Mouse (Mus musculus): ENCODE measurements around the gene Rtn4ip1.

GRCm38 (mm10) chr10:43997276-43997675 is 95.7 kb downstream of the Rtn4ip1 start:
- TF ChIP-seq FOSL1 (IDR thresholded peaks at IDR 0.05; ENCODE audit: insufficient read depth, low read length, poor library complexity, severe bottlenecking) (no peak), CTCF (IDR thresholded peaks at IDR 0.05; ENCODE audit: control insufficient read depth, insufficient read depth, insufficient read length) (no peak), USF1 (IDR thresholded peaks at IDR 0.05; ENCODE audit: low read depth) (no peak), MAX (IDR thresholded peaks at IDR 0.05) (no peak), MYOD1 (IDR thresholded peaks at IDR 0.05; ENCODE audit: control insufficient read depth, insufficient read length, low read depth) (no peak)

All from C2C12 (cell line).